Comparison of ENCODE assay signal across 12 mouse cellular contexts in the genomic region with DNA sequence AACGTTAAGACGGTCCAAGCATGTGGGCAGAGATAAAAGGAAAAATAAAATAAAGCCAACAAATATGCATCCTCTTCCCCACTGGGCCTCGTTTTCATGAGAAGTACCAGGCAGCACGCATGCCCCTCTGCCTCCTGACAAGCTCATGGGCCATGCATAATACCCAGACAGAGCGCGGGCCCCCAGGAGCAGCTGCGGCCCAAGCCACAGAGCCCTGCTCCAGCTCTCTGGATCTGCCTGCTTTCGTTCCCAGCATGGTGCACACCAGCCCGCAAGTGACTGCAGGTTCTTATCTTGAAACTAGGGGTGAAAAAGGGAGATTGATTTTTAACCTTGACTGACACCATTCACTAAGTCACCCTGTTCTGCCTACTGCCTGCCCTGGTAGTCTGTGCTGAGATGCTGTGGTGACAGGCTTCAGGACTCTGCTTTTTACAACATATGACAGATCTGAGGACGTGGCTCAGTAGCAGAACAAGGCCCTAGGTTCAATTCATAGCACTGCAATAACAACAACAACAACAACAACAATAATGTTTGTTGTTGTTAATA.
DNase-seq lines count a peak whose midpoint lies in the region; ATAC-seq lines count a peak whose summit lies in the region.
"Had no signal": no experiment of that assay in that cellular context is flagged by ENCODE, and none has a peak within 500 bp of the region (broad histone marks: within the 10 kb centered on the region; RNA-seq: fewer than 3 reads in every experiment).

No protein-coding gene starts in this region.

- no peaks in the 10 kb centered on the region for H3K36me3 ChIP-seq in forebrain, embryonic 13.5 days (ENCODE audit: poor library complexity, severe bottlenecking)
- H3K36me3 ChIP-seq in liver, embryonic 16.5 days (ENCODE audit: control insufficient read depth, insufficient read depth): no peaks in the 10 kb centered on the region
- no peaks in the 10 kb centered on the region for H3K36me3 ChIP-seq in neural tube, embryonic 13.5 days
- H3K36me3 ChIP-seq: embryonic facial prominence, embryonic 15.5 days had no signal

- no peak overlapping the region for H3K27ac ChIP-seq in forebrain, embryonic 13.5 days
- no peak overlapping the region for H3K27ac ChIP-seq in liver, embryonic 16.5 days (ENCODE audit: low read length)
- peak overlapping the region; percentile 78 for H3K27ac ChIP-seq in neural tube, embryonic 13.5 days (replicated peaks)
- H3K27ac ChIP-seq: embryonic facial prominence, embryonic 15.5 days had no signal

- H3K27me3 ChIP-seq in forebrain, embryonic 13.5 days: no peaks in the 10 kb centered on the region
- no peaks in the 10 kb centered on the region for H3K27me3 ChIP-seq in liver, embryonic 16.5 days (ENCODE audit: control insufficient read depth, insufficient read depth, low read depth, low read length)
- H3K27me3 ChIP-seq in neural tube, embryonic 13.5 days: peaks cover 10% of the 10 kb centered on the region
- H3K27me3 ChIP-seq: embryonic facial prominence, embryonic 15.5 days had no signal

- H3K9ac ChIP-seq in forebrain, embryonic 13.5 days: no peak overlapping the region
- H3K9ac ChIP-seq in liver, embryonic 16.5 days (ENCODE audit: low read depth, low read length): no peak overlapping the region
- H3K9ac ChIP-seq in neural tube, embryonic 13.5 days: no peak overlapping the region
- H3K9ac ChIP-seq: embryonic facial prominence, embryonic 15.5 days; lung, embryonic 14.5 days had no signal

- H3K4me2 ChIP-seq in forebrain, embryonic 13.5 days: no peak overlapping the region
- no peak overlapping the region for H3K4me2 ChIP-seq in liver, embryonic 16.5 days (ENCODE audit: low read depth, low read length)
- H3K4me2 ChIP-seq in neural tube, embryonic 13.5 days: no peak overlapping the region
- H3K4me2 ChIP-seq: embryonic facial prominence, embryonic 15.5 days; lung, embryonic 14.5 days had no signal

- no peaks in the 10 kb centered on the region for H3K9me3 ChIP-seq in forebrain, embryonic 13.5 days (replicated peaks)
- H3K9me3 ChIP-seq in liver, embryonic 16.5 days (replicated peaks; ENCODE audit: control insufficient read depth, low read length): no peaks in the 10 kb centered on the region
- no peaks in the 10 kb centered on the region for H3K9me3 ChIP-seq in neural tube, embryonic 13.5 days
- H3K9me3 ChIP-seq: embryonic facial prominence, embryonic 15.5 days had no signal

- peaks cover 36% of the 10 kb centered on the region for H3K4me1 ChIP-seq in forebrain, embryonic 13.5 days
- no peaks in the 10 kb centered on the region; the same call in none of the 2 replicates for H3K4me1 ChIP-seq in liver, embryonic 16.5 days (ENCODE audit: control insufficient read depth, low read depth, low read length)
- H3K4me1 ChIP-seq in neural tube, embryonic 13.5 days (replicated peaks): peaks cover 70% of the 10 kb centered on the region

- ATAC-seq in forebrain, embryonic 13.5 days: peak; percentile 50; the same call in 1 of the 2 replicates
- ATAC-seq in liver, embryonic 16.5 days (ENCODE audit: low read depth): 0 out of 2 replicates have a peak, but pooled peaks have one; percentile 30
- peak; percentile 71; the same call in 1 of the 2 replicates for ATAC-seq in neural tube, embryonic 13.5 days (ENCODE audit: low read depth)

- peak; percentile 72 for DNase-seq in left cerebral cortex, postnatal 4 days
- DNase-seq in left cerebral cortex, adult 11 months (ENCODE audit: low spot score): no peak
- DNase-seq in gastrocnemius, postnatal 25 days: no peak
- no peak for DNase-seq in adipocyte (ENCODE audit: low spot score)
- DNase-seq in right cerebral cortex, postnatal 4 days: no peak
- DNase-seq: kidney, adult 8-10 months; lung, embryonic 14.5 days; thymus, adult 18-20 months had no signal

- 11% methylated on average over 10 of the region's 10 CpGs for WGBS in forebrain, embryonic 13.5 days
- 36% methylated on average over 10 of the region's 10 CpGs for WGBS in liver, embryonic 16.5 days (ENCODE audit: insufficient replicate concordance)
- 8% methylated on average over 10 of the region's 10 CpGs for WGBS in neural tube, embryonic 13.5 days

- intact Hi-C loops in left cerebral cortex, postnatal 4 days (cut with DNase I): no loop called here

- no peak overlapping the region for H3K4me3 ChIP-seq in forebrain, embryonic 13.5 days
- H3K4me3 ChIP-seq in liver, embryonic 16.5 days (ENCODE audit: low read depth, low read length): no peak overlapping the region
- no peak overlapping the region for H3K4me3 ChIP-seq in neural tube, embryonic 13.5 days
- H3K4me3 ChIP-seq: embryonic facial prominence, embryonic 15.5 days had no signal
